Mouse (Mus musculus) liver, embryonic 15.5 days (tissue): Measurements from ENCODE around the gene Golga7b. TPM values are rescaled to one million over a fixed set of nuclear protein-coding genes. Genes with fewer than 3 reads are reported as not detected.

ENCODE experiments used
- ATAC-seq: fragments of 200-750 bp; cut with Nextera tagmentation; 2 replicates; pipeline ENCODE4 v1.8.0; 2017; ENCODE audit warnings: moderate number of reproducible peaks, mild to moderate bottlenecking, moderate library complexity; ENCODE audit not compliant: insufficient read depth
- H3K27ac ChIP-seq: fragments of 300-500 bp; sonication (generic); replicated peaks from 2 replicates; pipeline ENCODE4 v1.5.1; 2015; ENCODE audit warnings: mild to moderate bottlenecking, inconsistent platforms
- H3K27me3 ChIP-seq: fragments of 300-500 bp; sonication (generic); 2 replicates; pipeline ENCODE4 v1.6.1; 2015; ENCODE audit warnings: mild to moderate bottlenecking, inconsistent platforms
- H3K36me3 ChIP-seq: fragments of 300-500 bp; sonication (generic); replicated peaks from 2 replicates; pipeline ENCODE4 v1.6.1; 2015; ENCODE audit warnings: moderate library complexity, mild to moderate bottlenecking, inconsistent platforms
- H3K4me1 ChIP-seq: fragments of 300-500 bp; sonication (generic); replicated peaks from 2 replicates; pipeline ENCODE4 v1.6.1; 2015; ENCODE audit warnings: inconsistent platforms
- H3K4me2 ChIP-seq: fragments of 300-500 bp; sonication (generic); 2 replicates; pipeline ENCODE4 v1.6.1; 2015; ENCODE audit warnings: moderate library complexity, mild to moderate bottlenecking, inconsistent platforms
- H3K4me3 ChIP-seq: fragments of 300-500 bp; sonication (generic); replicated peaks from 2 replicates; pipeline ENCODE4 v1.5.1; 2015; ENCODE audit warnings: mild to moderate bottlenecking, inconsistent platforms
- H3K9ac ChIP-seq: fragments of 300-500 bp; sonication (generic); 2 replicates; pipeline ENCODE4 v1.6.1; 2015; ENCODE audit warnings: moderate library complexity, mild to moderate bottlenecking, inconsistent platforms
- H3K9me3 ChIP-seq: fragments of 300-500 bp; sonication (generic); replicated peaks from 2 replicates; pipeline ENCODE4 v1.6.1; 2016; ENCODE audit warnings: inconsistent platforms
- WGBS: fragments of 180-500 bp; shearing (Covaris S2); methylation state at CpG from one replicate; pipeline ENCODE4 v1.1.7; 2015; ENCODE audit warnings: mixed read lengths; ENCODE audit not compliant: insufficient replicate concordance; 5-methylcytosine and 5-hydroxymethylcytosine counted together
- polyA plus RNA-seq: library from polyadenylated mRNA; unstranded; fragments of >200 nt; fragmentation: Nextera tagmentation; extraction: Ambion mirVana; gene quantifications from 2 replicates; pipeline ENCODE4 v1.2.1, GENCODE M21; 2015

Gene Golga7b
- polyA plus RNA-seq, 1 experiment from 2014 or later: not detected

GRCm38 (mm10) chr19:42255438-42255783 is 8.0 kb downstream of the Golga7b start:
- peaks cover 40% of the 10 kb centered on the region for H3K27me3 ChIP-seq
- no peak for ATAC-seq
- peak overlapping the region; percentile 20; the same call in 1 of the 2 replicates for H3K4me3 ChIP-seq
- H3K27ac ChIP-seq: no peak overlapping the region
- peaks cover 5% of the 10 kb centered on the region for H3K4me1 ChIP-seq
- H3K4me2 ChIP-seq: peak overlapping the region; percentile 62
- 2% methylated on average over 21 of the region's 23 CpGs for WGBS
- no peaks in the 10 kb centered on the region for H3K36me3 ChIP-seq
- H3K9me3 ChIP-seq: no peaks in the 10 kb centered on the region
- H3K9ac ChIP-seq: no peak overlapping the region

GRCm38 (mm10) chr19:42255784-42256610 is 8.6 kb downstream of the Golga7b start:
- Histone ChIP-seq H3K4me1 (peaks cover 5% of the 10 kb centered on the region), H3K27ac (no peak overlapping the region), H3K9me3 (no peaks in the 10 kb centered on the region), H3K4me2 (peak overlapping the region; percentile 62), H3K4me3 (peak overlapping the region; percentile 20; the same call in 1 of the 2 replicates), H3K36me3 (no peaks in the 10 kb centered on the region), H3K27me3 (peaks cover 40% of the 10 kb centered on the region), H3K9ac (no peak overlapping the region)
- ATAC-seq: no peak
- WGBS: 2% methylated on average over 39 of the region's 42 CpGs

GRCm38 (mm10) chr19:42256611-42257240 is 9.4 kb downstream of the Golga7b start:
- Histone ChIP-seq H3K27ac (no peak overlapping the region), H3K4me2 (no peak overlapping the region), H3K9ac (no peak overlapping the region), H3K4me3 (no peak overlapping the region), H3K9me3 (no peaks in the 10 kb centered on the region), H3K36me3 (no peaks in the 10 kb centered on the region), H3K27me3 (peaks cover 40% of the 10 kb centered on the region), H3K4me1 (peaks cover 5% of the 10 kb centered on the region)
- no peak for ATAC-seq
- WGBS: 66% methylated on average over 12 of the region's 12 CpGs

GRCm38 (mm10) chr19:42257241-42257635 is 9.9 kb downstream of the Golga7b start:
- no peaks in the 10 kb centered on the region for H3K9me3 ChIP-seq
- no peak overlapping the region for H3K4me3 ChIP-seq
- H3K9ac ChIP-seq: no peak overlapping the region
- H3K27ac ChIP-seq: no peak overlapping the region
- H3K27me3 ChIP-seq: peaks cover 40% of the 10 kb centered on the region
- 72% methylated on average over 12 of the region's 12 CpGs for whole genome bisulfite sequencing
- H3K4me1 ChIP-seq: peaks cover 5% of the 10 kb centered on the region
- no peak for ATAC-seq
- H3K4me2 ChIP-seq: no peak overlapping the region
- no peaks in the 10 kb centered on the region for H3K36me3 ChIP-seq

- no peak overlapping the region for H3K9ac ChIP-seq
- no peak for ATAC-seq
- WGBS: 41% methylated on average over 3 of the region's 3 CpGs
These were observed 10.7 kb downstream of the Golga7b start for GRCm38 (mm10) chr19:42258031-42258430.

GRCm38 (mm10) chr19:42258596-42258995 is 11.2 kb downstream of the Golga7b start:
- Histone ChIP-seq H3K4me3 (no peak overlapping the region), H3K27ac (no peak overlapping the region), H3K4me1 (peaks cover 5% of the 10 kb centered on the region), H3K9me3 (no peaks in the 10 kb centered on the region), H3K9ac (no peak overlapping the region), H3K27me3 (peaks cover 36% of the 10 kb centered on the region), H3K36me3 (no peaks in the 10 kb centered on the region), H3K4me2 (no peak overlapping the region)
- WGBS: 43% methylated on average over 5 of the region's 5 CpGs
- ATAC-seq: no peak

More at GRCm38 (mm10) chr19:42258031-42258430, 10.7 kb downstream of the Golga7b start:
- no peak overlapping the region for H3K4me2 ChIP-seq
- no peak overlapping the region for H3K4me3 ChIP-seq
- peaks cover 40% of the 10 kb centered on the region for H3K27me3 ChIP-seq
- H3K4me1 ChIP-seq: peaks cover 5% of the 10 kb centered on the region
- no peaks in the 10 kb centered on the region for H3K9me3 ChIP-seq
- H3K36me3 ChIP-seq: no peaks in the 10 kb centered on the region
- H3K27ac ChIP-seq: no peak overlapping the region

GRCm38 (mm10) chr19:42260486-42260885 is 13.1 kb downstream of the Golga7b start:
- Histone ChIP-seq H3K4me3 (no peak overlapping the region), H3K9me3 (no peaks in the 10 kb centered on the region), H3K27ac (no peak overlapping the region), H3K4me2 (no peak overlapping the region), H3K4me1 (peaks cover 3% of the 10 kb centered on the region), H3K36me3 (no peaks in the 10 kb centered on the region), H3K9ac (no peak overlapping the region), H3K27me3 (peaks cover 19% of the 10 kb centered on the region)
- ATAC-seq: no peak
- WGBS: 61% methylated on average over 8 of the region's 8 CpGs

GRCm38 (mm10) chr19:42263524-42263923 is 16.1 kb downstream of the Golga7b start:
- Histone ChIP-seq H3K4me1 (no peaks in the 10 kb centered on the region), H3K4me3 (no peak overlapping the region), H3K27me3 (peaks cover 9% of the 10 kb centered on the region), H3K27ac (no peak overlapping the region), H3K9me3 (no peaks in the 10 kb centered on the region), H3K36me3 (no peaks in the 10 kb centered on the region), H3K9ac (no peak overlapping the region), H3K4me2 (no peak overlapping the region)
- no peak for ATAC-seq
- WGBS: 30% methylated on average over 3 of the region's 3 CpGs

GRCm38 (mm10) chr19:42268337-42268736 is 21.0 kb downstream of the Golga7b start:
- no peak overlapping the region for H3K4me3 ChIP-seq
- H3K9me3 ChIP-seq: no peaks in the 10 kb centered on the region
- no peaks in the 10 kb centered on the region for H3K4me1 ChIP-seq
- no peak overlapping the region for H3K9ac ChIP-seq
- no peak overlapping the region for H3K4me2 ChIP-seq
- H3K27me3 ChIP-seq: peaks cover 15% of the 10 kb centered on the region
- 4% methylated on average over 19 of the region's 19 CpGs for WGBS
- no peak for ATAC-seq
- no peaks in the 10 kb centered on the region for H3K36me3 ChIP-seq
- H3K27ac ChIP-seq: no peak overlapping the region

GRCm38 (mm10) chr19:42270119-42270518 is 22.7 kb downstream of the Golga7b start:
- WGBS: 43% methylated on average over 6 of the region's 6 CpGs
- no peak overlapping the region for H3K4me2 ChIP-seq
- H3K9ac ChIP-seq: no peak overlapping the region
- H3K4me1 ChIP-seq: no peaks in the 10 kb centered on the region
- no peak overlapping the region for H3K4me3 ChIP-seq
- ATAC-seq: no peak
- H3K27ac ChIP-seq: no peak overlapping the region
- H3K36me3 ChIP-seq: no peaks in the 10 kb centered on the region
- H3K9me3 ChIP-seq: no peaks in the 10 kb centered on the region
- H3K27me3 ChIP-seq: peaks cover 15% of the 10 kb centered on the region

GRCm38 (mm10) chr19:42271182-42271581 is 23.8 kb downstream of the Golga7b start:
- no peak overlapping the region for H3K4me2 ChIP-seq
- no peaks in the 10 kb centered on the region for H3K9me3 ChIP-seq
- no peaks in the 10 kb centered on the region for H3K4me1 ChIP-seq
- H3K9ac ChIP-seq: no peak overlapping the region
- H3K27ac ChIP-seq: no peak overlapping the region
- ATAC-seq: no peak
- no peak overlapping the region for H3K4me3 ChIP-seq
- H3K27me3 ChIP-seq: peaks cover 15% of the 10 kb centered on the region
- no peaks in the 10 kb centered on the region for H3K36me3 ChIP-seq
- WGBS: 51% methylated on average over 7 of the region's 7 CpGs
